Mouse (Mus musculus): Measurements from ENCODE around the gene Foxg1. TPM values are rescaled to one million over a fixed set of nuclear protein-coding genes. Genes with fewer than 3 reads are reported as not detected.

Foxg1 gene
- polyA plus RNA-seq, 1 experiment: not detected

DNA sequence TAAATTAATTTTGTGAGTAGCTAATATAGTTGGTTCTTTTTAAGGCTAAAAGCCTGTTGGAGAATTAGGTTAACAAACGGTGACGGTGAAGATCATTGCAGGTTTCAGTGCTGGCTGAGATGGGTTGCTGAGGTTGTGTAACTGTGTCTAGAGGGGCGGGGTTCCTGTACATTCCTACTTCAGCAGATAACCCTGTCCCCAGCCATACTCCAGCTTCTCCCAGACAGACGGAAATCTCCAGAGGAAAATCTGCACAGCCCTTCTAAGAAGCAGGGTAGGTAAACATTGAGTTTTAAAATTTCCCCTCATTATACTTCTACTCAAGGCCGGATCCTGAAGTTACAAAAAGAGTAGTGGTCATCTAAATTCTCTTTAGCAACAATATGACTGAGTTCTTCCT lies 7.2 kb downstream of the Foxg1 start:
- H3K4me1 ChIP-seq (ENCODE audit: control insufficient read depth, insufficient read depth, low read length): no peaks in the 10 kb centered on the region
- no peak overlapping the region for H3K27ac ChIP-seq (ENCODE audit: control insufficient read depth, insufficient read depth, low read depth, low read length, poor library complexity)
- whole genome bisulfite sequencing: 10% methylated on average over 5 of the region's 5 CpGs
- H3K4me3 ChIP-seq (replicated peaks; ENCODE audit: control insufficient read depth, low read depth, low read length): no peak overlapping the region
- no peak for TF ChIP-seq CTCF (IDR thresholded peaks at IDR 0.05; ENCODE audit: control insufficient read depth, insufficient read depth, low read length)
- no peak for TF ChIP-seq POLR2A (IDR thresholded peaks at IDR 0.05; ENCODE audit: borderline replicate concordance, control insufficient read depth, low read depth, low read length)

DNA sequence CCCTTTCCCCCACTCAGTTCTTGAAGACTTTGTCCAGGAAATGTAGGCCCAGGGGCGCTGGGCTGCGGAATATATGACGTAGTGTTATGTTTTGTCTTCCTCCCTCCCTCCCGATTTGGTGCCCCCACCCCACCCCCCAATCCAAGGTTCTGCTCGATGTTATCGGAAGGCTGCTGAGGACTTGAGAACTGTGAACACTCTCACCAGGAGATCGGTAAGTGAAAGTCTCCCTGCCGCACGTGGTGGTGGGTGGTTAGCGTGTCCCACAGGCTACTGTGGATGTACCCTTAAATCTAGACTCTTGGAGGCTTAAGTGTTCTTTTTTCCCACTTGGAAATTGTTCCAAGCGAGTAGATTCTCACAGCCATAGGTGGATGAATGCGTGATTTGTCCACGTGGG lies 7.8 kb downstream of the Foxg1 start:
- no peak overlapping the region for H3K4me3 ChIP-seq (replicated peaks; ENCODE audit: control insufficient read depth, low read depth, low read length)
- no peak for TF ChIP-seq CTCF (IDR thresholded peaks at IDR 0.05; ENCODE audit: control insufficient read depth, insufficient read depth, low read length)
- TF ChIP-seq POLR2A (IDR thresholded peaks at IDR 0.05; ENCODE audit: borderline replicate concordance, control insufficient read depth, low read depth, low read length): no peak
- no peak overlapping the region for H3K27ac ChIP-seq (ENCODE audit: control insufficient read depth, insufficient read depth, low read depth, low read length, poor library complexity)
- H3K4me1 ChIP-seq (ENCODE audit: control insufficient read depth, insufficient read depth, low read length): no peaks in the 10 kb centered on the region
- WGBS: 6% methylated on average over 13 of the region's 13 CpGs

DNA sequence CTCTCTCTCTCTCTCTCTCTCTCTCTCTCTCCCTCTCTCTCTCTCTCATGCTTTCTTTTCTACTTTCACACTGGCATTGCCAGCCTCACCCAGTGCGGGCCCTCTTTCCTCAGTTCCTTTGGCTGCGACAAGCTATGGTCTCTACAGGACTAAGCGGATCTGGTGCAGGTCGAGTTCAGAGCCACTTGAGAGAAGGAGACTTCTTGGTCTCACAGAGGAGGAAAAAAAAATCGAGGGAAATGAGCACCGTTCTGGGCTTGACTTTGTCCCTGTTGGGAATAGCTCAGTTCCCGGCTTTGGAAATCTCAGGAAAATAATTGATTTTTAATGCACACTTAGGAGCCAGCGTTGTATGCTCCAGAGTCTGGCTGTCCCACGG lies 8.5 kb downstream of the Foxg1 start:
- TF ChIP-seq POLR2A (IDR thresholded peaks at IDR 0.05; ENCODE audit: borderline replicate concordance, control insufficient read depth, low read depth, low read length) (no peak), CTCF (IDR thresholded peaks at IDR 0.05; ENCODE audit: control insufficient read depth, insufficient read depth, low read length) (no peak)
- Histone ChIP-seq H3K4me3 (replicated peaks; ENCODE audit: control insufficient read depth, low read depth, low read length) (no peak overlapping the region), H3K27ac (ENCODE audit: control insufficient read depth, insufficient read depth, low read depth, low read length, poor library complexity) (no peak overlapping the region), H3K4me1 (ENCODE audit: control insufficient read depth, insufficient read depth, low read length) (no peaks in the 10 kb centered on the region)
- WGBS: 9% methylated on average over 9 of the region's 9 CpGs

DNA sequence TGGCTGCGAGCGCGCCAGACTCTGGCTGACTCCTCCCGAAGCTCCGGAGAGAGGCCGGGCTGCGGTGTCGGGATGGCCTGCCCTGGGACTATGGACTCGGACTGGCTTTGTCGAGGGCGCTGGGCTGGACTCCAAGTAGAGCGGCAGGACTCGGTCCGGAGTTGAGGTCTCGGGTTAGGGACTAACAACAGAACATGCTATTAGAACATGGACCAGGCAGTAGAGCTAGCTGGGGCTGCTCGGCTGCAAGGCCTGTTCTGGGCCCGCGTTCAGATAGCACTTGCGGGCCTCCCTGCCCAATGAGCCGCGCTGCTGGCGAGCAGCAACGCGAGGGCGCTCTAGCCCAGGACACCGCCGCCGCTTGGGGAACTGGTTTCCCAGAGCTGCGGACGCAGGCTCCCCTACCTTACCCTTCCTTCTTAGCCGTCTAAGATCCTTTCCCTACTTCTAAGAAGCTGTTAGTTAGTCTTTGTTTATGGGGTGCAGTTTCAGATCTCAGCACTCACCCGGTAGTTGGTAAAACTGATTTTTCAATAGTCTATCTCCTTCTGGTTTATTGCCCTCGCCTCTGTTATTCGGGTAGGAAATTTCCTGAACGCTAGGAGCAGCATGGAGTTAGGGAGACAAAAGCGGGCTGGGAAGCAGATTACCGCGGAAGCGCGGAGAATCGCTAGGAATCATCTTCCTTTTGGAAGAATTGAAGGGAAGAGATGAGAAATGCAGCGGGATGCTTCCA lies 9.0 kb downstream of the Foxg1 start:
- WGBS: 3% methylated on average over 42 of the region's 42 CpGs
- TF ChIP-seq CTCF (IDR thresholded peaks at IDR 0.05; ENCODE audit: control insufficient read depth, insufficient read depth, low read length) (no peak), POLR2A (IDR thresholded peaks at IDR 0.05; ENCODE audit: borderline replicate concordance, control insufficient read depth, low read depth, low read length) (no peak)
- no peak overlapping the region for H3K27ac ChIP-seq (ENCODE audit: control insufficient read depth, insufficient read depth, low read depth, low read length, poor library complexity)
- H3K4me1 ChIP-seq (ENCODE audit: control insufficient read depth, insufficient read depth, low read length): no peaks in the 10 kb centered on the region
- H3K4me3 ChIP-seq (replicated peaks; ENCODE audit: control insufficient read depth, low read depth, low read length): no peak overlapping the region

DNA sequence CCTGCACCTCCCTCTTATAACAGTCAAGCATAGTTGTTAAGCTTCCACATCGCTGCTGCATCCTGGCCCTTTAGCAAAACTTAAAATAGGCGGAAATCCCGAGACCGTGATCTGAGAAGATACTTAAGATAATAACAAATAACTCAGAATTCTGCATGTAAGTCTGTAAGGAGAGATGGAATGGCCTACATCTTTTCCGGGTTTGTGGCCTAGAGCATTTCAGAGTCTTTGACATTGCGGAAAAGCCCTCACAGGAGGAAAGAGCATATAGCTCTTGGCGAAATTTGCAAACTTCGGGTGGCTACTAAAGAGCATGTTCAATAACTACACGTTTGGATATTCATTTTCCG lies 9.6 kb downstream of the Foxg1 start:
- Histone ChIP-seq H3K4me1 (ENCODE audit: control insufficient read depth, insufficient read depth, low read length) (no peaks in the 10 kb centered on the region), H3K4me3 (replicated peaks; ENCODE audit: control insufficient read depth, low read depth, low read length) (no peak overlapping the region), H3K27ac (ENCODE audit: control insufficient read depth, insufficient read depth, low read depth, low read length, poor library complexity) (no peak overlapping the region)
- TF ChIP-seq CTCF (IDR thresholded peaks at IDR 0.05; ENCODE audit: control insufficient read depth, insufficient read depth, low read length) (no peak), POLR2A (IDR thresholded peaks at IDR 0.05; ENCODE audit: borderline replicate concordance, control insufficient read depth, low read depth, low read length) (no peak)
- 7% methylated on average over 10 of the region's 10 CpGs for WGBS

DNA sequence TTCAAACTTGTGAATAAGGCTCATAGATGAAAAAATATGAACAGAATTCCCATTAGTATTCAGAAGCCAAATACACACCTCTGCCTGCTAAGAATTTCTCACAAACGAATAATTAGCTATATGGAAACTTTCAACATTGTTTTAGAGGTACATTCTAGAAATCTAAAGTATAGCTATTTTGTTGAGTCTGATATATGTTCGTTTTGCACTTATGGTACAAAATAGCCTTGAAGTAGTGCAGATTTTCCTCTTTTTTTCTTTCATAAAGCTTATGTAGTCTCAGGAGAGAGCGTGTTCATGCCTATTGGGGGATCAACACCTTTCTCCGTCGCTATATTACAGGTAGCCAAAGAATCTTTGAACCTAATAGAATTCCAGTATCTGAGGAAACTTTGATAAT lies 10.4 kb downstream of the Foxg1 start:
- 13% methylated on average over 5 of the region's 5 CpGs for WGBS

DNA sequence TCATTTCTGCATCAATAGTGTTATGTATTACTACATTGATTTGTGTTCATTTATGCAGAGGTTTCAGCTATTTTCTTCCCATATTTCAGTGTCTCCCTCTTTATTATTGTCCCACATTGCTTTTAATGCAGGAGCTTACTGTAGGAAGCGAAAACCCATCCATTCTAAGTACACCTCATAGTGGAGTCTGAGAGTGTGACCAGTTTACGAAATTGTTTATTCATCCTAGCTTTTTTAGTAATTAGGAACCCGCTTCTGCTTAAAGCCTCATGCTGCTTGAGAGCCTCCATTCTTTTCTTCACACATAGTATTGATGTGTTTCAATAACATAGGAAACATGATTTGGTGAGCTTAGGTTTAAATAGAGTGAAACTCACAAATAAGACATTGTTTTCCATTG lies 11.2 kb downstream of the Foxg1 start:
- H3K27ac ChIP-seq (ENCODE audit: control insufficient read depth, insufficient read depth, low read depth, low read length, poor library complexity): no peak overlapping the region
- H3K4me1 ChIP-seq (ENCODE audit: control insufficient read depth, insufficient read depth, low read length): no peaks in the 10 kb centered on the region
- H3K4me3 ChIP-seq (replicated peaks; ENCODE audit: control insufficient read depth, low read depth, low read length): no peak overlapping the region
- TF ChIP-seq CTCF (IDR thresholded peaks at IDR 0.05; ENCODE audit: control insufficient read depth, insufficient read depth, low read length): no peak
- 28% methylated on average over 3 of the region's 3 CpGs for WGBS

More for the DNA sequence above, 10.4 kb downstream of the Foxg1 start:
- Histone ChIP-seq H3K4me3 (replicated peaks; ENCODE audit: control insufficient read depth, low read depth, low read length) (no peak overlapping the region), H3K4me1 (ENCODE audit: control insufficient read depth, insufficient read depth, low read length) (no peaks in the 10 kb centered on the region), H3K27ac (ENCODE audit: control insufficient read depth, insufficient read depth, low read depth, low read length, poor library complexity) (no peak overlapping the region)
- TF ChIP-seq POLR2A (IDR thresholded peaks at IDR 0.05; ENCODE audit: borderline replicate concordance, control insufficient read depth, low read depth, low read length) (no peak), CTCF (IDR thresholded peaks at IDR 0.05; ENCODE audit: control insufficient read depth, insufficient read depth, low read length) (no peak)

DNA sequence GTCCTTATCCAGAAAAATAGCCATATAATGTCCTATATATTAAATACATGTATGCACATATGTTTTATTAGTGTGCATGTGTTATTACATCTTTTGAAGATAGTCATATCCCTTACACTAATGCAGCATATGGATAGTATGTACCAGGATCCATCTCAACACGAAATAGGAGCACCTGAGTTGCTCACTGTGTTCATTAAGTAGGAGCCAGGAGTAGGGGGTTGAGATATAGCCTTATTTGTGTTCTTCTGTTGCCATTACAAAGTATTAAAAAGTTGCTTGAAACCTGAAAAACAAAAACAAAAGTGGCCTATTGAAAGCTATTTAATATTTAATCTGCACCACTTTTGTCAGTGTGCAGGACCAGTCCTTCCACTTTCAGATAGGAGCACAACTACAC lies 11.7 kb downstream of the Foxg1 start:
- Histone ChIP-seq H3K4me3 (replicated peaks; ENCODE audit: control insufficient read depth, low read depth, low read length) (no peak overlapping the region), H3K4me1 (ENCODE audit: control insufficient read depth, insufficient read depth, low read length) (no peaks in the 10 kb centered on the region), H3K27ac (ENCODE audit: control insufficient read depth, insufficient read depth, low read depth, low read length, poor library complexity) (no peak overlapping the region)
- TF ChIP-seq POLR2A (IDR thresholded peaks at IDR 0.05; ENCODE audit: borderline replicate concordance, control insufficient read depth, low read depth, low read length) (no peak), CTCF (IDR thresholded peaks at IDR 0.05; ENCODE audit: control insufficient read depth, insufficient read depth, low read length) (no peak)
- WGBS: 3% methylated on average over 1 of the region's 1 CpGs

DNA sequence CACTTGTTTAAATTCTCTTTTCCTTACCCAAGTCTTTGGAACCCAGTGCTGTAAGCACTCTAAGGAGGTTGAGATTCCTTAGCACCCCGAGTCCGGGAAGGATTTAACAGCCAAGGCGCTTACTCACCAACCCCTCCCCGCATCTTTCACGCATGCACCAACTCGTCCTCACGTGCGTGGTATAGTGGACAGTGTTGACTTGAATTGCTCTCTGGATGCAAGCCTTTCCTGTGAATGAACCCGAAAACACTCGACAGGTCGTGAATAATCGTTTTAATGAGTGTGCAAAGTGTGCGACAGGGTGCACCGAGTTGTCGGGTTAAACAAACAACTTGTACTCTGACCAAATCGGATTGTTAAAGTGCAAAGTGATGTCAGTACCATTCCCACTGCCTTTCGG lies 12.4 kb downstream of the Foxg1 start:
- 5% methylated on average over 17 of the region's 17 CpGs for WGBS
- Histone ChIP-seq H3K4me1 (ENCODE audit: control insufficient read depth, insufficient read depth, low read length) (no peaks in the 10 kb centered on the region), H3K4me3 (replicated peaks; ENCODE audit: control insufficient read depth, low read depth, low read length) (no peak overlapping the region), H3K27ac (ENCODE audit: control insufficient read depth, insufficient read depth, low read depth, low read length, poor library complexity) (no peak overlapping the region)
- TF ChIP-seq POLR2A (IDR thresholded peaks at IDR 0.05; ENCODE audit: borderline replicate concordance, control insufficient read depth, low read depth, low read length) (no peak), CTCF (IDR thresholded peaks at IDR 0.05; ENCODE audit: control insufficient read depth, insufficient read depth, low read length) (no peak)
